Mouse (Mus musculus) gastrocnemius, postnatal 4 days (tissue): Measurements from ENCODE around the gene Olfr700. TPM values are rescaled to one million over a fixed set of nuclear protein-coding genes. Genes with fewer than 3 reads are reported as not detected.
"Not testable (repeated sequence)": the region's sequence is repeated elsewhere in the genome, so short reads cannot be mapped to it uniquely, and the experiment has no call there.

ENCODE experiments used
- DNase-seq, 2 experiments: peaks; one replicate each; pipeline ENCODE4 v3.0.0; 2021 to 2022; ENCODE audit warnings: low spot score in 2 of 2, mixed read lengths in 2 of 2
- long read RNA-seq, 2 experiments: library from polyadenylated mRNA; stranded (forward); transcript quantifications; one replicate each; pipeline ENCODE4 v2.0.0; 2021
- total RNA-seq, 2 experiments: library from RNA; stranded (reverse); gene quantifications; 2 replicates each; pipeline ENCODE4 v1.2.3; 2021

Olfr700 gene
- total RNA-seq = not detected
- long read RNA-seq, experiment 1 = 0 reads
- long read RNA-seq, experiment 2 = 0 reads

DNA sequence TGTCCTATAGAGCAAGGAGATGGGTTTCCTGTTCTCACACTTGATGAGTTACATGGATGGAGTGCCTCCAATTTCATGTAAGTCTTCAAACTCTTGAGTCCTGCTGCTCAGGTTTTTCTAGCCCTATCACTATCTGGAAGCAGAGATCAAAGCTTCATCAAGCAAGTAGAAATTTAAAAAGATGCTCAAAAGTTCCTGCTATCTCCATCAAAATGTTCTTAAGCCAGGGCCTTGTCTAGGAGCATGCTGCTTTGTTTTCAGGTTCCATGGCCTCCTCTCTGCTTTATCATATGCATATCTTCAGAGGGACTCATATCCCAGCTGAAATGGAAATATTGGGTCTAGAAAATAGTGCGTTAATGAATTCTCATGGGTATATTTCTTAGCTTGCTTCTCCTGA is at the start of gene Olfr700:
Olfr700 (minus strand) TSS at position 101 of the 400 bp plus-strand sequence.
- no peak for DNase-seq

GRCm38 (mm10) chr7:106843060-106843459 is 34.4 kb upstream of the Olfr700 start, which contains the start of gene Olfr703:
Gene Olfr703 (plus strand): TSS chr7:106843360.
- no peak for DNase-seq

DNA sequence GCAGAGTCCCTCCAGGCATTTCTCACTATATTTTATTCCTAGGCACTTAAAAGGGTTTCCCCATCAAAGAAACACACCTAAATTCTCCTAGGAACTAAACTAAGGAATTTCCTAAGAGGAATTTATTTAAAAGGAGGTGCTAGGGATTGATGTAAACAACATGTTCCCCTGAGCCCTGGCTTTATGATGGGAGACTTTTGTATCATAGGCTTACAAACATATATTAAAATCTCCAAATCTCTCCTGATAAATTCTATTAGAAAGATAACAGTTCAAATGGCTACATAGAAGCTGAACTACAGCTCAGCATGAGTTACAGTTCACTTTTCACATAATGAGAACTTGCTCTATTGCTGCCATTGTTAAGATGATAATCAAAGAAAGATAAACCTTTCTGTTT is 25.2 kb upstream of the Olfr700 start, which contains the start of gene Olfr702:
Olfr702 (minus strand) TSS at position 101 of the 400 bp plus-strand sequence.
- DNase-seq = no peak

DNA sequence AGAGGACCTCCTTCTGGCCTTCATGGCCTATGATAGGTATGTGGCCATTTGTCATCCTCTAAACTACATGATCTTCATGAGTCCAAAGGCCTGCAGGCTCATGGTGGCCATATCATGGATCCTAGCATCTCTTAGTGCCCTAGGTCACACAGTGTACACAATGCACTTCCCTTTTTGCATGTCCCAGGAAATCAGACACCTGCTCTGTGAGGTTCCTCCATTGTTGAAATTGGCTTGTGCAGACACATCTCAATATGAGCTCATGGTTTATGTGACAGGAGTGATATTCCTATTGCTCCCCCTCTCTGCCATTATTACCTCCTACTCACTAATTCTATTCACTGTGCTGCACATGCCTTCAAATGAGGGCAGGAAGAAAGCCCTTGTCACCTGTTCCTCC is 9.8 kb upstream of the Olfr700 start:
- no peak for DNase-seq

DNA sequence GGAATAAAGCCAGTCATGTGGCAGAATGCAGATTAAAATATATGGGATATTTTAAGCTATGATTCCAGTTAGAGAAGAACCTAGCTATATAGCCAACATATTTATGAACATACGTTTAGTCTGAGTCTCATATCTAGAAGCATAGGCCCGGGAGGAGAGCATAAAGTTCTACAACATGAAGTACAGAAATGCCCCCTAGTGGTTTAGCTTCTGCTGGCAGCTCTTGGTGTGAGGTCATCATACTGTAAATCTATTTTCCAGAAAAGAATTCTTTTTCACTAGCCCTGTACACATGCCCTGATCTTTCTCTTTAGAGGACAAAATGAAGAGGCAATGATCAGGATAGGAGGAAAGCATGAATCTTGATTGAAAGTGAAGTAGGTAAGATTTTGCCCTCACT is 7.1 kb upstream of the Olfr700 start:
- DNase-seq = no peak

DNA sequence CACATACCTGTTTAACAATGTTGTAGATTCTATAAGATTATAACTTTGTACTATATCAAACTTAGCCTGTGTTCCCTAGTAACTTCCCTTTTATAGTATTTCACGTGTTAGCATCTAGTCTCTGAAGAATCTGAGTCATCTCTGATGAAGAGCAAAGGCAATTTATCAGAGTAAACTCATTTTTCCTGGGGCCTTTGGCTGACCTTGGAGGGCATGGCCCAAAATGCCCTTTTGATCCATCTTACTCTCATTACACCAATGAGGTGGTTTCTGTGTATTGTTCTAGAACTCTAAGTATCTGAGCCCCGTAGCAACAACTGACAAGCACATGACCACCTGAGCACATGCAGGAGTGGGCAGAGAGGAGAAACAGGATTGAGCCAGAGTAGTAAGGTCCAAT is 5.2 kb upstream of the Olfr700 start, which contains the start of gene Olfr701:
Olfr701 (plus strand) TSS at position 301 of the 400 bp plus-strand sequence.
- DNase-seq = no peak

- DNase-seq = no peak
These were observed 15.5 kb downstream of the Olfr700 start, which contains the start of gene Olfr699 for GRCm38 (mm10) chr7:106793098-106793497. Gene Olfr699 (minus strand): TSS chr7:106793198.

GRCm38 (mm10) chr7:106788330-106788729 is 20.3 kb downstream of the Olfr700 start:
- DNase-seq = no peak

DNA sequence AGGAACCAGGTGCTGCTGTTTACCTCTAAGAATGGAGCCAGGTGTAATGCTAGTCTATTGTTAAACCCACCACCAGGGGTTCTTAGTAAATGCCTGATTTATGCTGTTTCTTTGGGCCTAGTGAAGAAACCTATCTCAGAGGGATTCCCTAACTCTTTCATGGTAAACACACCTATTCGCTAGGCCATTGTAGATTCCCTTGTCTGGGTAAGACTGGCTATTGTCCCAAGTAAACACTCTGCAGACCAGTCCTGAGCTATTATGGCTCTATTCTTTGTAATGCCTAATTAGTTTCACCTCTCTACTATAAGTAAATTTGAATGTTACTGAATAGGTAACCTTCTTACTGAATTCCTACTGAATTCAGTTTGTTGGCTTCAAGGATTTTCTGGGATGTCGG is 47.6 kb downstream of the Olfr700 start:
- not testable (repeated sequence) for DNase-seq

GRCm38 (mm10) chr7:106758800-106759199 is 49.8 kb downstream of the Olfr700 start:
- DNase-seq = no peak

Other genes with a start within 250 kb of the Olfr700 start
- not detected for gene Olfr693, start 128.2 kb downstream of the Olfr700 start, total RNA-seq
- gene Olfr694, start 117.0 kb downstream of the Olfr700 start, total RNA-seq = not detected
- gene Olfr695, start 92.4 kb downstream of the Olfr700 start, total RNA-seq = not detected
- not detected for gene Olfr697, start 66.4 kb downstream of the Olfr700 start, total RNA-seq
- not detected for gene Olfr698, start 53.4 kb downstream of the Olfr700 start, total RNA-seq
- not detected for gene Olfr699, start 15.6 kb downstream of the Olfr700 start, total RNA-seq
- gene Olfr701, start 5.3 kb upstream of the Olfr700 start, total RNA-seq = not detected
- not detected for gene Olfr702, start 25.1 kb upstream of the Olfr700 start, total RNA-seq
- gene Olfr703, start 34.5 kb upstream of the Olfr700 start, total RNA-seq = not detected
- gene Olfr704, start 54.4 kb upstream of the Olfr700 start, total RNA-seq = not detected
- gene Olfr705, start 68.1 kb upstream of the Olfr700 start, total RNA-seq = not detected
- gene Olfr706, start 79.3 kb upstream of the Olfr700 start, total RNA-seq = not detected
- not detected for gene Olfr707, start 92.4 kb upstream of the Olfr700 start, total RNA-seq
- not detected for gene Olfr1532-ps1, start 99.2 kb upstream of the Olfr700 start, total RNA-seq
- gene Olfr709-ps1, start 123.4 kb upstream of the Olfr700 start, total RNA-seq = not detected
- not detected for gene Olfr710, start 139.5 kb upstream of the Olfr700 start, total RNA-seq
- gene Olfr6, start 155.1 kb upstream of the Olfr700 start, total RNA-seq = not detected
- not detected for gene Olfr711, start 166.6 kb upstream of the Olfr700 start, total RNA-seq
- gene Olfr2, start 197.2 kb upstream of the Olfr700 start, total RNA-seq = not detected
- gene Olfr713, start 222.3 kb upstream of the Olfr700 start, total RNA-seq = not detected